Mouse (Mus musculus) layer of hippocampus, postnatal 10 days (tissue): ENCODE measurements around the gene Tmem114. TPM values are rescaled to one million over a fixed set of nuclear protein-coding genes. Genes with fewer than 3 reads are reported as not detected.

Experiments used
- DNase-seq, 2 experiments: peaks; one replicate each; pipeline ENCODE4 v3.0.0; 2021; ENCODE audit warnings: low spot score in 2 of 2
- long read RNA-seq: library from polyadenylated mRNA; stranded (forward); transcript quantifications from one replicate; pipeline ENCODE4 v2.0.0, GENCODE M21; 2023
- total RNA-seq, 2 experiments: library from RNA; stranded (reverse); gene quantifications; 2 replicates each; pipeline ENCODE4 v1.2.3; 2021

Tmem114 gene
- 10 to 100 TPM; 11.3 to 12.0 TPM for total RNA-seq
- long read RNA-seq, transcript Tmem114-201 (4 exons, 1,407 nt), result major isoform, 21 of 24 reads
- long read RNA-seq, partial matches to known transcripts, result 1 of 24 reads
- long read RNA-seq, other reads (novel, unspliced or antisense), result 2 of 24 reads

DNA sequence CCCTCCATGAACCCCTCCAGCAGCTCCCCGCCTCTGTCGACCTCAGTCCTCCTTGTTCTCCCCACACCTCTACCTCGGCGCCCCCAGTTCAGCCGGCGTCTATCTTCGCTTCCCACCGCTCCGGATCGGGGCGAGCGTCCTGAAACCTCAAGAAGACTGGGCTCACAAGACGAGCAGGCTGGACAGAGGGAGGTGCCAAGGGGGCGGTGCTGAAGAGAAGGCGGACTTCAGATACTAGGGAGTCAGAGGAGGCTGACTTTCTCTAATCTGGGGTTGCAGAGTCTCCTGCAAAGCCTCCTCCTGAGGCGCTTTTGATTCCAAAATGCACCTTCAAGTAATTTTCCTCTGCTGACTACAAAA lies at the start of gene Tmem114:
Tmem114 (minus strand) TSS at position 166 of the 360 bp plus-strand sequence.
- no peak for DNase-seq

DNA sequence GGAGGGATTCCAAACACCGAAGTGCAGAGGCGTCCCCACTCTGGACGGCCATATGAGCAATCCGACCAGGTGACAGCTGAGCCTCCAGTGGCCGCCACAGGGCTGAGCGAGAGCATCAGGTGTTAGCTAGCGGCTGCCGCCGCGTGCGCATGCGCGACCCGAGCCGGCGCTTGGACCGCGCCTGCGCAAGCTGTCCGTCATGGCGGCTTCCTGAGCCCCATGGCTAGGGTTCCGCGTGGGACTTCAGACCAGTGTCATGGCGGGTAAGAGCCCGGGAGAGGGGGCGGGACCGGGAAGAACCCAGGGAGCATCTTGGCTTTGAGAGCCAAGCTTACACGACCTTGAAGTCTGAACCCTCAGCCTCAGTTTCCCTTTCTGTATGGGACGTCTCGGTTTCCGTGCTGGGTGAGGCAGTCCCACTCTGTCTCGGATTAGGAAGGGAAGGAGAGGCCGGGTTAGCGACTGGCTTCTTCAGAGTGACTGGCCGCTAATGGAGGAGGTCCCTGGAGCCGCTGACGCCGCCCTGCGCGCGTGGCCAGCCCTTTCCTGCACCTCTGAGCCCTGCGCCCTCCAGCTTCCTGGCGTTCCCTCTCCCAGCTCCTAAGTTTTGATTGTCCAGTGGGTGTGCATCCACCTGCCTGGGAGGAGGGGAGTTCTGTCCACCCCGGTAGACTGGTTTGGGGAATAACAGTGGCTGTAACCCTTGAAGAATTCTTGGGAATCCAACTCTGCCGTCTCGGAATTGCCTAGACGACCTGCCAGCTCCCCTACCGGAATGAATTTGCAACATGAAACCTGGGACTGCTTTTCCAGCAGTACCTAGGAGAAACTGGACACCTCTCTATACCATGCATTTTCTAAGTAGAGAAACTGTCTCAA lies 45.9 kb upstream of the Tmem114 start, which contains the start of gene Mettl22:
Mettl22 (plus strand) TSS at position 186 of the 879 bp plus-strand sequence.
- DNase-seq, result peak; percentile 85 to 91

DNA sequence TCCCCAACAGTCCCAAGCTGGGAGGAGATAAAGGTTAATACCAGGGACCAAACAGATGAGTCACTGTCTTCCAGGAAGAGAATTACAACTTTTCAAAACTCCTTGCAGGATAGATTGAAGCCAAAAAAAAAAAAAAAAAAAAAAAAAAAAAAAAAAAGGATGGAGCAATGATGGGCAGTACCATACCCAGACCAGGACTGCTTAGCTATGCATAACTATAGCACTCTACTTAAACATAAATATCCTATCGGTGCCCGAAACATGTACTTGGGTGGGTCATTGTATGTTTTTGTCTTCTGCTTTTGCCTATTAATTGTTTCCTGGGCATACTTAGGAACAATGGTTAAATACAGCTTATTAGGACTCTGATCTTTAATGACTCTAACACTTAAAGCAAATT lies 45.2 kb upstream of the Tmem114 start:
- DNase-seq, result no peak

DNA sequence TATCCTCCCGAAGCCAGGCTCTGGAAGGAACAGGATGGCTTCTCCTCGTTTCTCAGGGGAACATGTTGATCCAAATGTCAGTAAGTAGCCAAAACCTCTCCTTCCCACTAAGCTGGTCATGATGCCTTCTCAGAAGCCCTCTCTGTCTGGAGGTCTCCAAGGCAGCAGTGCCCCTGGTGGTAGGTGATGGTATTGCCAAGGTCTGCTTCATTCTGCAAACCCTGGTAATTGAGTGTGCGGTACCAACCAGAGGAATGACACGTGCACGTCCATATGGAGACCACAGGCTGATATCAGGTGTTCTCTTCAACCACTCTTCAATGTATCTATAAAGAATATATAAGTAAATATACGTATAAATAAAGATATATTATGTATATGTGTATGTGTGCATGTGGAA lies 34.2 kb upstream of the Tmem114 start:
- DNase-seq, result peak; percentile 63 to 69

DNA sequence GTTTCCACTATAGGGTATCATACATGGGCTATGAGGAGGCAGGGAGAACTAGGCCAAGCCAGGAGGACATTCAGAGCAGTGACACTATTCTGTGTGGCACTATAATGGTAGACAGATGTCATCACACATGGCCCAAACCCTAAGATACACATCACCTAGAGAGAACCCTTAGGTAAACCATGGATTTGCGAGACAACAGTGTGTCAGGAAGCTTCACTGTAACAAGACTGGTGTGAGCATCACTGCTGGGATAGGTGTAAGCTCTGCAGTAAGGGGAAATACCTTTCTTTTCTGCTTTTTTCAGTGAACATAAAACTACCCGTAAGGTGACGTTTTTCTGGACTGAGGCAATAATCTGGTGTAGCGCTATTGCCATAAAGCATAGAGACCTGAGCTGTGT lies 33.5 kb upstream of the Tmem114 start:
- DNase-seq, result no peak

DNA sequence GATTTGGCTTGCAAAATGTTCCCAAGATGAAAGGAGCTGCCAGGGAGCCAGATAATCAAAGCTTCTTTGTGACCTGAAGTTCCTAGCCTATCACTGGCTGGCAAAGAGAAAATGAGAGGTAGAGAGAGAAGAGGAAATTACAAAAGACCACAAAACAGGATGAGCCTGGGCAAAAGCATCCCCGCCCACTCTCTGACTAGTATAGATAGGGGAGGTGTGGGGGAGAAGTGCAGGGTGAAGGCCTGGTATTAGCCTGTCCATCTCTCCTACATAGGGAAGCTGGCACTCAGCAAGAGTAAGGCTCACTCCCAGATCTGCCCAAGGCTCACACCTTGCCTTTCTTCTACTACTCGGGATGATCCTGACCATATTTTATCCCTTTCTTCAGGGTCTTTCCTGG lies 30.3 kb upstream of the Tmem114 start:
- DNase-seq, result no peak

DNA sequence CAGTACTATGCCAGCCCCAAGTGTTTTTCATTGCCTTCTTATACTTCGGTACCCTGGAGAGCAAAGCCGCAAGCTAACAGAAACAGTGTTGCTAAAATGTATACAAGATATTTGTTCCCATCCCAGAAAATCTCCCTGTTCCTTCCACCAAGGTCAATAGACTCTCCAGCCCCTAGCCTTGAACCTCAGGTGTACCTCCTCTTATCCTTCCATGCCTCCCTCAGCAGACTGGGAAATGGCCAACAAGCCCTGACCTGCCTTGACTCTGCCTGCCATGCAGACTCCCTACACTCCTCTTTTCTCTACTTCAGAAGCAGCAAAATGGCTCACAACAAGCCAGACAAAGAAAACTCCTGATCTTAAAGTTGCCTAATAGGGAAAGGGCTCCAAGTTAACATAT lies 28.4 kb upstream of the Tmem114 start:
- no peak for DNase-seq

DNA sequence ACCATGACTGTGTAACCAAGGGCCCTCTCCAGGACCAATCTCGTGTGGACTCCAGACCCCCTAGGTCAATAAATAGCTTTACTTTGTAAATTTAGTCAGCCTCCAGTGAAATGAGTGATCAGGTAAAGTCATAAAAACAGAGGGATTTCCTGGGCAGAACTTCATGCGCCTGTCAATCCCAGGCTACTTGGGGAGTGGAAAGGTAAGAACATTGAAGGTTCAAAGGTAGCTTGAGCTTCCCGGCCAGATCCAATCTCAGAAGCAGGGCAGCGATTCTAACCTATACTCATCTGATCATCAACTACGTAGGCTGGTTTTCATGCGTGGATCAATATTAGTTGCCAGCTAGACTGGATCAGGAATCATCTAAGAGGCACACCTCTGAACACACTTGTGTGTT lies 21.3 kb upstream of the Tmem114 start:
- no peak for DNase-seq

DNA sequence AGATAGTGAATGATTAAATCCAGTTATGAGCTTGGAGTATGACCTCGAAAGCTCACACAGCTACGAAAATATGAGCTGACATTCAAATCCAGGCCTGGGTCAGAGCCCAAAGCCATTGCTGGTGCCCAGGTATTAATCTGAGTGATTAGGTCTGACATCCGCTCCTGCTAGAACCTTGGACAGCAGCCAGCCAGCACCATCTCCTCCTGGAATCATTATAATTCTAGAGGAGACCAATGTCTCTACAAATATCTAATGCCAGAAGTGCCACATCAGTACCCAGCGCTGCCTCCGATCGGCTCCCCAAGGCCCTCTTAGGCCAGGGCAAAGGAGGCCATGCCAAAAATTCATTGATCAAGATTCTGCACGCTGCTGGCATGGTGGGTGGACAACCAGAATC lies 20.0 kb upstream of the Tmem114 start:
- peak in 1 of 2 experiments; percentile 8 for DNase-seq

DNA sequence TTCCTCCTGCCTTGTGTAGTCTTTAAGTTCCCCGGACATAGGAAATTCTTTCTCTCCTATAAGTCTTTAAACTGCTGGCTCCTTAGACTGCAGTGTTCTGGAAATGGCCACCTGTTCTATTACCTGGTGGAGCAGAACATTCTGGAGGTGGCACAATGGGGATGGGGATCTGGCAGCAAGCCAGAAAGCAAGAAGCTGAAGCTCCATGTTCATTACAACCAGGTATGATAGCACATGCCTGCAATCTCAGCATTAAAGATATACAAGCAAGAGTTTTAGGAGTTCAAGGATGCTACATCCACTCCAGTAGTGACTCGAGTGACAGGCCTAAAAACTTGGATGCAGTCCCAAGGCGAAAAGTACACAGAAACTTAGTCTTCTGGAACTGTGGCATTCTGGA lies 7.7 kb upstream of the Tmem114 start:
- peak in 1 of 2 experiments; percentile 7 for DNase-seq

DNA sequence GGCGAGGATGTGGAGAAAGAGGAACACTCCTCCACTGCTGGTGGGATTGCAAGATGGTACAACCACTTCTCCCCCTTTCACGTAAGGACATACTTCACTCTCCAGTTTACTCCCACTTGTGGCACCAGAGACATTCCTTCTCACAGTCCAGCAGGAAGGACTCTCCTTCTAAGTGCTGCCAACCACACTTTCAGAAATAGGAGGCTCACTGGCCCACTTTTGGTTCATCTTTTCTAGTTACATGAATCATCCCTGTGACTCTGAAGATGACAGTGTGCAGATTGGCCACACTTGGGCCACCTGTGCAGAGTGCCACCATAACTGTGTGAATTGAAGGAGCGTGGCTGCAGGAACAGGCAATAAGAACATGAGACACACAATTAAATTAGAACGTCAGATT lies 4.6 kb upstream of the Tmem114 start:
- peak in 1 of 2 experiments; percentile 3 for DNase-seq

DNA sequence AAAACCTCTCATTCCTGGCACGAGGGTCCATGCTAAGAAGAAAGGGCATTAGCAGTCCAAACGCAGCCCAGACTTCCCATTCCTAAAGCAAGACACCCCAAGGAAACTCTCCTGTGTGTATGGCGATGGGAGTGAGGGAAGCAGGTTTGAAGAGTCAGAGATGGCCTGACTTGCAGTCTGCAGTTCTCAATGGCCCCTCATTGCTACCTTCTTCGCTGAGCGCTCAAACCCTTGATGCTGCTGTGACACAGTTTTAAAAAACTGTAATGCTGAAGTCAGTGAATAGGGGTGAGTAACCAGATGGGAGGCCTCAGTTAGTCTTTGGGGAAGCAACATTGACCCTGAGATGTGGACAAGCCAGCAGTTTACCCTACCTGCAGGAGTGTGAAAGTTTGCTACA lies 800 bp upstream of the Tmem114 start:
- peak in 1 of 2 experiments; percentile 7 for DNase-seq

DNA sequence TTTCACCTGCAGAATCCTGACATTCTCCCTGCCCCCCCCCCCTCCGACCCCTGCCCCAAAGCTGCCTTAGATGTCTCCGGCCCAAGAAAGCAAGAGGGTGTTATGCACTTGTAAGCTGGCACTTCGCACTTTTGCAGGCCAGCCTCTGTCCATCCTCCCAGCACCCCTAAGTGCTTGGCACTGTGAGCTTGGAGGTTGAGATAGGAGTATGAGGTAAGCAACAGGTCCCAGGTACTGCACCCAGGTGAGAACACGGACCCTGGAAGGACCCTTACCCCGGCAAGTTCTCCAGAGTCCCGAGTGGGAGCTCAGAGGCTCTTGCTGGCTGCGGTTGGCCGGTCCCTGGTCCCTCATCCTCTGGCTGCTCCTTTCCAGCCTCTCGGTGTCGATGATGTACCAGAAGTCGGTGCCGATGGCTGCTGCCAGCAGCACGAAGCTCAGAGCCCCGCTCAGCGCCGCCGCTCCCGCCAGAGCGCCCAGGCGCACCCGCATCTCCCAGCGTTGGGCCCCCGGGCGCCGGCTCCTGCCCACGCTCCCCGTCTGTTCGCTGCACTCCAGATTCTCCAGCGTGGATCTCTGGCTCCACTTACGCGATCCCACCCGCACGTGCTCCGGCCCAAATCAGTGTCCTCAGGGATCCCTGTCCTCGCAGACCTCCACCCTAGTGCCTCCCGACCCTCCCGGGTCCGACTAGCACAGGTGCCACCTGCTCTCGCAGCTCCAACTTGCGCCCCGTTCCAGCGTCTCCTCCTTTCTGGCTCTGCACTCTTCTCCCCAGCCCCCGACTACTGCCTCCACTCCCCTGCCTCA lies 570 bp downstream of the Tmem114 start:
- DNase-seq, result peak; percentile 41 to 60

DNA sequence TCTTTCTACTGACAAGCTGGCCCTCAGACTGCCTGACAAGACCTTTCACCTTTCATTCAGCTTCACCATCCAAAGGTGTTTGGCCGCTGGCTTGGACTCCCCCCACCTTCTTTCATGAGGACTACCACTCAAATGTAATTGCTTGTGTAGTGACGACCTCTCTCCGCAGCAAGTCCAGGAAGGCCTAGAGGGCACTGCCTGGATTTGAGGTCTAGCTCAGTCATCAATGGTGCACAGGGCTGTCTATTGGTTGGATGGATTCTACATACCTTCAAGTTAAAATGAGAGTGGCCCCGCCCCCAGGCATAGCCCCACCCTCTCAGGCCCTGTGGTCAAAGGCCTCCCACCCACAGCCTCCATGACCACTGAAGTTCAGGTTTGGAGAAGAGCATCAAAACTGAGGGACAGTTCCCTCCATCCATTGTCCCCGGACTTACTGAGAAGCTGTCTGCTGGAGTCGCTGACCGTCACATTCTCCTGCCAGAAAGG lies 1.3 kb downstream of the Tmem114 start:
- DNase-seq, result peak in 1 of 2 experiments; percentile 6

DNA sequence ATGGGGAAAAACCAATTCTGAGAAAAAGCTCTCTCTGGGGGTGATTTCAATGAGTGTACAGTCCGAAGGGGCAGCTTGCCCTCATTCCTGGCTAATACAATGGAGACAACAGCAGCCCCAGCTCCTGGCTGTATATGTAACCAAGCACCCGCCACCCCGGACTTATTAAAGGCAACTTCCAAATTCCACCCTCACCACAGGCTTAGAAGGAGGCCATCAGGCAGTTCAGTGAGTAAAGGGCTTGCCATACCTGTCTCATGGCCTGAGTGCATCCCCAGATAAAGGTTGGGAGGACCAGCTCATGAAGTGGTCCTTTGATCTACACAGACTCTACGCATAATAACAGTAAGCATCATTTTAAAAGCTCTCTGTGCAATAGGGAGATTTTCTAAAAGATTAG lies 4.1 kb downstream of the Tmem114 start:
- DNase-seq, result peak in 1 of 2 experiments; percentile 6

DNA sequence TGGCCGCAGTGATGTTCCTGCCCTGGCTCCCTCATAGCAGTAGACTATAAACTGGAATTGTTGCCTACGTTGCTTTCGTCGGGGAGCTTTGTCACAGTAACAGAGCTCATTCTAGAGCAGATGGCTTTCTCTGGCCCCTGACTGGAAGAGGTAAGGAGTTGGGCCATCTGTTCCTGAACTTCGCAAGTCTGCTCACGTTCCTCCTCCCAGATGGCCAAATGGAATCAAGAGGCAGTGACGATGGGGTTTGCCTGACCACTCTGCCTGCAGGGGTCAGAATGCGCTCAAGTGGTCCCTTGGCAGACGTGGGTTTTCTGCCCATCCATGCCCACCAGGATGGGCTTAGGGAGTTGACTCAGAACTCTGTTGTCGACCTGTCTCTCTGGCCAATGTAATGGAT lies 4.6 kb downstream of the Tmem114 start:
- peak in 1 of 2 experiments; percentile 13 for DNase-seq

DNA sequence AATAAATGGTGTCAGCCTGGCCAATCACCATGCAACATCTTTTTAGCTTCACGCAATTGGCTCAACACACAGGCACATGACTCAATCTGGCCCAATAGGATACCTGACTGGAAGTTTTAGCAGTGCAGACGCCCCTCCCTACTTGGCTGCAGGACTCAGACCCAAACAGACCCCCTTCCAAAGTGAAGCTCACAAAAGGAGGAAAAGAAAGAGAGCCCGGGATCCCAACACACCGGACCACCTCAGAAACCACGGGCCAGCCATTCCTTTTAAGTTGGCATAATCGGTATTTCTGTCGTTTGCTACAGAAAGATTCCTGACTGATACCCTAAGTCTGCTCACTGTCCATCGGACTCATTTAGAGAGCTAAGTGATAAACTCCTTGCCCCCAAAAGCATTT lies 5.3 kb downstream of the Tmem114 start:
- DNase-seq, result peak in 1 of 2 experiments; percentile 7

DNA sequence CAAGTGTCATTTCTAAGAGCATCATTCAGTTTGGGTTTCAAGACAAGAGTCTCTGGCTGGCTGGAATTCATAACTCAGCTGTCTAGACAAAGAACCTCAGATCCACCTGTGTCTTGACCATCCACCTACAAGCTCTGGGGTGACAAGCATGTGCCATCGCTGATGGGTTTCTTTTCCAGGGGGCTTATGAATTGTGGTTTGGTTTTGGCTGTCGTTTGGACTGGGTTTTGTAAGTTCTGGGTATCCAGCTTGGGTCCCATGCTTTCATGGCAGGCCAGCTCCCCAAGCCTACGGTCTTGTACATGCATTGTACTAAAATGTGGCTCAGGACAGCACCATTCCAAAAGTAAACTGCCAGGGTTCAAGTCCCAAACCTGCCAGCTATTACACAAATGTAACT lies 6.8 kb downstream of the Tmem114 start:
- DNase-seq, result peak in 1 of 2 experiments; percentile 1

DNA sequence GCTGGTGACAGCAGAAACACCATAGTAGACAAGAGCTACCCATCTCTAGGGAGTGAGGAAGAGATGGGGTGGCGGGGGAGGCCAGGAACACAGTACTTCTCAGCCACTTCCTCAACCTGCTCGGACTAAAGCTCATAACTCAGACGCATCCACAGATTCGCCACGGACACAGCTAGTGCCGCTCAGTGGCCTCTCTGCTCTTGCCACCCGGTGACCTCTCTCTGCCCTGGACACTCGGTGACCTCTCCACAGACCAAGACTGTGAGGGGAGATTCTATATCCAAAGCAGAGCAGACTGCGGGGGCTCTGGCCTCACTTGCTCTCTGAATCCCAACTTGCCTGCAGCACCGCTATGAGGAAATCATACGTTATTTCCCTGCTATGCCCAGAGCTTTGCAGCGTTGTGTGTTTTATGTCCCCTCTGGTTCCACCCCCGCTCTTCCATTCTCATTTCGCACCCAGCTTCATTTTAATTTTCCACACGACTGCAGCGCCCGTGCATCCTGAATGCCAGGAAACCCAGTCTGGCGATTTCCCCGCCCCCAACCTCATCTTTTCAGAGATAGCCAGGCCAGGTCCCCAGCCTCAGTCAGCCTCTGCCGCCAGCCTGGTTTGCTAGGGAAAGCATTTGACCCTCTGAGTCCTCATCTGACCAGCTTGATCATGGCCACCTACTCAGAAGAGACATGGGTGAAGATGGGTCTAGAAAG lies 7.8 kb downstream of the Tmem114 start:
- peak in 1 of 2 experiments; percentile 46 for DNase-seq

DNA sequence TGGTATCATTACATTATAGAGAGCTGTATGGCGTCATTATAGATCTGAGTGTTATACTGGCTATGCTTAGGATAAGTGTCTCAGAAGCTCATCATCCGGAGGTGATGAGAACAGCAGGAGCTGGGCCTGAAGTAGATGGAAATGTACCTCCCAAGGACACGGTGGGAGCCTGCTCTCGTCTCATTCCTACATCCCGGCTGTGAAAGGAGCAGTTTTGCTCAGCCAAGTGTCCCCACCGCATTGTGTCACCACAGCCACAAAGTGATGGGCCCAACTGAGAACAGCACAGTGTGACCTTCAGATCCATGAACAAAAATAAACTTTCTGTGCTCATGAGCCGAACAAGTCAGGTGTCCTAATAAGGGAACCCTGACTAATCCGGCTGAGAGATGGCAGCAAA lies 8.9 kb downstream of the Tmem114 start:
- DNase-seq, result peak in 1 of 2 experiments; percentile 2

DNA sequence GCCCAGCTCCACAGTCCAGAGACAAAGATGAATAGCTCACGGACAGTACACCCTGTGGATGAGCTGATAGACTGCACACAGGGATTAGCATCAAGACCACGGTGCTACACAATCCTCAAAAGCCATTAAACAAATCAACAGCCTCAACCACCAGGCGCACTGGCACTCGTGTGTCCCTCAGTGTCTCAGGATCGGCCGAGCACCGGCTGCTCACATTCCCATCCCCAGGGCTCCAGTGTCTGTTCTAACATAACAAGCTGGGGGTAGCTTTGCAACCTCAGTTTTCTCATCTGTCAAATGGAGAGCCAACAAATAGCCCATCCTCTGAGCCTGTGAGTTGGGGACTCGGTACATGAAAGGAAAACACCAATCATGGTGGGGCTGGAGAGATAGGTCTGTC lies 11.5 kb downstream of the Tmem114 start:
- DNase-seq, result peak in 1 of 2 experiments; percentile 5
